Mouse (Mus musculus) heart, embryonic 10.5 days (tissue): ENCODE results near the gene Sorcs2. TPM values are rescaled to one million over a fixed set of nuclear protein-coding genes. Genes with fewer than 3 reads are reported as not detected.
A peak's percentile ranks its signal among the peaks of the same experiment; 100 is the strongest.

Experiments used
- DNase-seq: peaks from one replicate; pipeline ENCODE4 v3.0.0-alpha.2; 2017; ENCODE audit warnings: low spot score
- H3K27ac ChIP-seq: fragments of 300-500 bp; sonication (generic); 2 replicates; pipeline ENCODE4 v1.5.1; 2016; ENCODE audit warnings: mild to moderate bottlenecking
- H3K27me3 ChIP-seq: fragments of 300-500 bp; sonication (generic); 2 replicates; pipeline ENCODE4 v1.6.1; 2016; ENCODE audit warnings: mild to moderate bottlenecking; ENCODE audit not compliant: poor library complexity, insufficient read depth, severe bottlenecking
- H3K36me3 ChIP-seq: fragments of 300-500 bp; sonication (generic); 2 replicates; pipeline ENCODE4 v1.6.1; 2016; ENCODE audit warnings: mild to moderate bottlenecking, moderate library complexity
- H3K4me1 ChIP-seq: fragments of 300-500 bp; sonication (generic); 2 replicates; pipeline ENCODE4 v1.6.1; 2016; ENCODE audit warnings: mild to moderate bottlenecking
- H3K4me3 ChIP-seq: fragments of 300-500 bp; sonication (generic); 2 replicates; pipeline ENCODE4 v1.5.1; 2016; ENCODE audit warnings: mild to moderate bottlenecking, moderate library complexity
- H3K9me3 ChIP-seq: fragments of 300-500 bp; sonication (generic); 2 replicates; pipeline ENCODE4 v1.6.1; 2016; ENCODE audit warnings: mild to moderate bottlenecking, moderate library complexity
- WGBS: fragments of 180-500 bp; shearing (Covaris S2); methylation state at CpG from one replicate; pipeline ENCODE4 v1.1.7; 2016; 5-methylcytosine and 5-hydroxymethylcytosine counted together
- polyA plus RNA-seq: library from polyadenylated mRNA; unstranded; fragments of >200 nt; fragmentation: Nextera tagmentation; extraction: Ambion mirVana; gene quantifications from 2 replicates; pipeline ENCODE4 v1.2.1, GENCODE M21; 2016

Sorcs2 gene
- polyA plus RNA-seq, 1 experiment from 2014 or later, result 6.9 TPM

GRCm38 (mm10) chr5:36367911-36368310 is 30.0 kb downstream of the Sorcs2 start:
- peaks cover 74% of the 10 kb centered on the region for H3K4me1 ChIP-seq
- no peaks in the 10 kb centered on the region for H3K9me3 ChIP-seq
- peak overlapping the region; percentile 87 for H3K27ac ChIP-seq

GRCm38 (mm10) chr5:36367181-36367610 is 30.7 kb downstream of the Sorcs2 start:
- Histone ChIP-seq H3K27ac (peak overlapping the region; percentile 87), H3K27me3 (0 out of 2 replicates have a peak, but pooled peaks cover 6% of the 10 kb centered on the region), H3K4me3 (no peak overlapping the region), H3K4me1 (peaks cover 73% of the 10 kb centered on the region), H3K9me3 (no peaks in the 10 kb centered on the region), H3K36me3 (no peaks in the 10 kb centered on the region)
- DNase-seq, result no peak
- WGBS, result 38% methylated on average over 3 of the region's 3 CpGs

More at GRCm38 (mm10) chr5:36367911-36368310, 30.0 kb downstream of the Sorcs2 start:
- Histone ChIP-seq H3K4me3 (no peak overlapping the region), H3K36me3 (no peaks in the 10 kb centered on the region), H3K27me3 (0 out of 2 replicates have a peak, but pooled peaks cover 6% of the 10 kb centered on the region)
- 82% methylated on average over 6 of the region's 6 CpGs for WGBS
- no peak for DNase-seq

- no peaks in the 10 kb centered on the region for H3K36me3 ChIP-seq
- 57% methylated on average over 7 of the region's 7 CpGs for WGBS
- DNase-seq, result no peak
- peaks cover 82% of the 10 kb centered on the region for H3K4me1 ChIP-seq
- H3K4me3 ChIP-seq, result no peak overlapping the region
- H3K27ac ChIP-seq, result peak overlapping the region; percentile 79
- no peaks in the 10 kb centered on the region for H3K27me3 ChIP-seq
- no peaks in the 10 kb centered on the region for H3K9me3 ChIP-seq
Observed at GRCm38 (mm10) chr5:36361749-36362148, 36.2 kb downstream of the Sorcs2 start.

- Histone ChIP-seq H3K4me1 (peaks cover 84% of the 10 kb centered on the region), H3K36me3 (no peaks in the 10 kb centered on the region), H3K4me3 (no peak overlapping the region), H3K9me3 (no peaks in the 10 kb centered on the region), H3K27ac (peak overlapping the region; percentile 79), H3K27me3 (no peaks in the 10 kb centered on the region)
- DNase-seq, result no peak
- 63% methylated on average over 7 of the region's 7 CpGs for WGBS
Observed at GRCm38 (mm10) chr5:36360343-36360742, 37.6 kb downstream of the Sorcs2 start.

GRCm38 (mm10) chr5:36359535-36360243 is 38.2 kb downstream of the Sorcs2 start:
- Histone ChIP-seq H3K27ac (peak overlapping the region; percentile 79), H3K4me1 (peaks cover 85% of the 10 kb centered on the region), H3K36me3 (no peaks in the 10 kb centered on the region), H3K9me3 (no peaks in the 10 kb centered on the region), H3K27me3 (no peaks in the 10 kb centered on the region), H3K4me3 (no peak overlapping the region)
- no peak for DNase-seq
- WGBS, result 46% methylated on average over 5 of the region's 5 CpGs

- 53% methylated on average over 4 of the region's 4 CpGs for WGBS
- peaks cover 85% of the 10 kb centered on the region for H3K4me1 ChIP-seq
- no peaks in the 10 kb centered on the region for H3K27me3 ChIP-seq
- no peaks in the 10 kb centered on the region for H3K36me3 ChIP-seq
- H3K4me3 ChIP-seq, result no peak overlapping the region
- H3K27ac ChIP-seq, result peak overlapping the region; percentile 79
- no peaks in the 10 kb centered on the region for H3K9me3 ChIP-seq
- no peak for DNase-seq
Observed at GRCm38 (mm10) chr5:36358161-36358560, 39.8 kb downstream of the Sorcs2 start.

GRCm38 (mm10) chr5:36356659-36357058 is 41.3 kb downstream of the Sorcs2 start:
- H3K9me3 ChIP-seq, result no peaks in the 10 kb centered on the region
- no peak overlapping the region for H3K27ac ChIP-seq
- no peak overlapping the region for H3K4me3 ChIP-seq
- H3K27me3 ChIP-seq, result no peaks in the 10 kb centered on the region
- H3K4me1 ChIP-seq, result peaks cover 73% of the 10 kb centered on the region
- WGBS, result 81% methylated on average over 4 of the region's 4 CpGs
- DNase-seq, result no peak
- H3K36me3 ChIP-seq, result no peaks in the 10 kb centered on the region

- H3K4me1 ChIP-seq, result peaks cover 64% of the 10 kb centered on the region
Observed at GRCm38 (mm10) chr5:36355683-36356082, 42.3 kb downstream of the Sorcs2 start.

GRCm38 (mm10) chr5:36353679-36354078 is 44.3 kb downstream of the Sorcs2 start:
- no peaks in the 10 kb centered on the region for H3K36me3 ChIP-seq
- H3K4me1 ChIP-seq, result peaks cover 46% of the 10 kb centered on the region
- H3K27ac ChIP-seq, result no peak overlapping the region
- H3K27me3 ChIP-seq, result no peaks in the 10 kb centered on the region
- H3K4me3 ChIP-seq, result no peak overlapping the region
- whole genome bisulfite sequencing, result 79% methylated on average over 6 of the region's 6 CpGs
- no peak for DNase-seq
- H3K9me3 ChIP-seq, result no peaks in the 10 kb centered on the region

More at GRCm38 (mm10) chr5:36355683-36356082, 42.3 kb downstream of the Sorcs2 start:
- no peak overlapping the region for H3K27ac ChIP-seq
- H3K36me3 ChIP-seq, result no peaks in the 10 kb centered on the region
- no peak for DNase-seq
- H3K27me3 ChIP-seq, result no peaks in the 10 kb centered on the region
- H3K4me3 ChIP-seq, result no peak overlapping the region
- WGBS, result 57% methylated on average over 3 of the region's 3 CpGs
- H3K9me3 ChIP-seq, result no peaks in the 10 kb centered on the region

- no peaks in the 10 kb centered on the region for H3K9me3 ChIP-seq
- no peak overlapping the region for H3K4me3 ChIP-seq
- 76% methylated on average over 2 of the region's 2 CpGs for WGBS
- peaks cover 41% of the 10 kb centered on the region for H3K4me1 ChIP-seq
- no peak for DNase-seq
- no peak overlapping the region for H3K27ac ChIP-seq
- no peaks in the 10 kb centered on the region for H3K27me3 ChIP-seq
- H3K36me3 ChIP-seq, result no peaks in the 10 kb centered on the region
Observed at GRCm38 (mm10) chr5:36353194-36353593, 44.7 kb downstream of the Sorcs2 start.

- no peaks in the 10 kb centered on the region for H3K36me3 ChIP-seq
- WGBS, result 82% methylated on average over 4 of the region's 4 CpGs
- no peak overlapping the region for H3K27ac ChIP-seq
- no peaks in the 10 kb centered on the region for H3K9me3 ChIP-seq
- no peak for DNase-seq
- peaks cover 16% of the 10 kb centered on the region for H3K4me1 ChIP-seq
- H3K4me3 ChIP-seq, result no peak overlapping the region
- H3K27me3 ChIP-seq, result no peaks in the 10 kb centered on the region
Observed at GRCm38 (mm10) chr5:36346698-36347097, 51.2 kb downstream of the Sorcs2 start.

GRCm38 (mm10) chr5:36339283-36339682 is 58.7 kb downstream of the Sorcs2 start:
- H3K36me3 ChIP-seq, result no peaks in the 10 kb centered on the region
- H3K9me3 ChIP-seq, result no peaks in the 10 kb centered on the region
- no peak for DNase-seq
- peaks cover 43% of the 10 kb centered on the region for H3K4me1 ChIP-seq
- 66% methylated on average over 3 of the region's 3 CpGs for WGBS
- H3K4me3 ChIP-seq, result no peak overlapping the region
- no peaks in the 10 kb centered on the region for H3K27me3 ChIP-seq
- no peak overlapping the region for H3K27ac ChIP-seq

- peak overlapping the region; percentile 16; the same call in 1 of the 2 replicates for H3K27ac ChIP-seq
- H3K9me3 ChIP-seq, result no peaks in the 10 kb centered on the region
- no peak overlapping the region for H3K4me3 ChIP-seq
- H3K27me3 ChIP-seq, result peaks cover 17% of the 10 kb centered on the region; the same call in 1 of the 2 replicates
- DNase-seq, result no peak
- H3K4me1 ChIP-seq, result peaks cover 44% of the 10 kb centered on the region
- 78% methylated on average over 7 of the region's 7 CpGs for WGBS
- H3K36me3 ChIP-seq, result no peaks in the 10 kb centered on the region
Observed at GRCm38 (mm10) chr5:36336252-36336651, 61.7 kb downstream of the Sorcs2 start.
